In the genomic region with DNA sequence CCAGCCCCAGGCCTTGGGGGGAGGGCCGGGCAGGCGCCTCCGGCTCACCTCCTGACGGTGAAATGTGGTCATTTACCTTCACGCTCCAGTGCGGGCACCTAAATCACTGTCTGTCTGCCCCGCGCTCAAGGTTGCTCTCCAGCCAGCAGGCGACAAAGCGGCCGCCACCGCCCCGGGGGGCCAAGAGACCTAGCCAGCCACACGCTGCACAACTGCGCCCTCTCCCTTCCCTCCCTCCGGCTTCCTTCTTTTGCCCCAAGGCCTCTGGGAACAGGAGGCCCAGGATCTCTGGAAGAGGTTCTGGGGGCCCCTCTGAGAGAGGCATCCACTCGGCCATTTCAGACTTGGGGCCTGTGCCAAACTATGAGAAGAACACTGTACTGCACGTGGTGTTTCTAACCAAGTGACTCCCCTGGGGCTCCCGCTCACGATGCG, we compare ENCODE assay signal across 8 mouse cellular contexts. TPM values are rescaled to one million over a fixed set of nuclear protein-coding genes. Genes with fewer than 3 reads are reported as not detected.
A peak's percentile ranks its signal among the peaks of the same experiment; 100 is the strongest.
DNase-seq lines count a peak whose midpoint lies in the region; ATAC-seq and TF ChIP-seq lines count a peak whose summit lies in the region.

No protein-coding gene starts in this region.

- H3K4me3 ChIP-seq in testis, adult 2 months (ENCODE audit: control insufficient read depth, low read depth, low read length), result peak overlapping the region; percentile 6; the same call in 1 of the 2 replicates
- H3K4me3 ChIP-seq in forebrain, embryonic 14.5 days (ENCODE audit: low read depth, low read length), result no peak overlapping the region
- no peak overlapping the region for H3K4me3 ChIP-seq in neural tube, embryonic 12.5 days

- no peak for TF ChIP-seq CTCF in testis, adult 2 months (IDR thresholded peaks at IDR 0.05; ENCODE audit: control insufficient read depth, insufficient read depth, insufficient replicate concordance, low read depth, low read length)

- H3K4me1 ChIP-seq in testis, adult 2 months (ENCODE audit: control insufficient read depth, insufficient read depth, low read length), result no peaks in the 10 kb centered on the region
- peaks cover 18% of the 10 kb centered on the region for H3K4me1 ChIP-seq in forebrain, embryonic 14.5 days (ENCODE audit: control insufficient read depth, insufficient read depth, low read length)
- H3K4me1 ChIP-seq in neural tube, embryonic 12.5 days, result peaks cover 60% of the 10 kb centered on the region

- no peak for TF ChIP-seq POLR2A in testis, adult 2 months (IDR thresholded peaks at IDR 0.05; ENCODE audit: control insufficient read depth, low read depth, low read length)

- no peaks in the 10 kb centered on the region for H3K36me3 ChIP-seq in testis, adult 2 months (ENCODE audit: control insufficient read depth, insufficient read depth, low read length)
- H3K36me3 ChIP-seq in forebrain, embryonic 14.5 days (ENCODE audit: control insufficient read depth, insufficient read depth, low read length), result no peaks in the 10 kb centered on the region
- no peaks in the 10 kb centered on the region for H3K36me3 ChIP-seq in neural tube, embryonic 12.5 days

- H3K9ac ChIP-seq in forebrain, embryonic 14.5 days (ENCODE audit: low read length), result 0 out of 2 replicates have a peak overlapping the region, but pooled peaks have one; percentile 21
- 0 out of 2 replicates have a peak overlapping the region, but pooled peaks have one; percentile 9 for H3K9ac ChIP-seq in neural tube, embryonic 12.5 days

- H3K27me3 ChIP-seq in testis, adult 2 months (ENCODE audit: control insufficient read depth, insufficient read depth, low read length), result no peaks in the 10 kb centered on the region
- H3K27me3 ChIP-seq in forebrain, embryonic 14.5 days (replicated peaks; ENCODE audit: control insufficient read depth, insufficient read depth, low read length), result peaks cover 27% of the 10 kb centered on the region
- peaks cover 6% of the 10 kb centered on the region; the same call in 1 of the 2 replicates for H3K27me3 ChIP-seq in neural tube, embryonic 12.5 days (replicated peaks)

- no peak overlapping the region for H3K27ac ChIP-seq in testis, adult 2 months (ENCODE audit: control insufficient read depth, insufficient read depth, low read depth, low read length)
- no peak overlapping the region for H3K27ac ChIP-seq in forebrain, embryonic 14.5 days (ENCODE audit: low read depth, low read length)
- H3K27ac ChIP-seq in neural tube, embryonic 12.5 days, result peak overlapping the region; percentile 33; the same call in 1 of the 2 replicates

- ATAC-seq in forebrain, embryonic 14.5 days, result no peak
- peak; percentile 21; the same call in 1 of the 2 replicates for ATAC-seq in neural tube, embryonic 12.5 days (ENCODE audit: low FRiP score, low read depth)
- no peak for ATAC-seq in erythroid progenitor cell, adult 5-6 weeks (replicated peaks; ENCODE audit: low FRiP score, poor library complexity, severe bottlenecking)

- H3K9me3 ChIP-seq in forebrain, embryonic 14.5 days (replicated peaks; ENCODE audit: control insufficient read depth, low read length), result no peaks in the 10 kb centered on the region
- no peaks in the 10 kb centered on the region for H3K9me3 ChIP-seq in neural tube, embryonic 12.5 days

- peak overlapping the region; percentile 28; the same call in 1 of the 2 replicates for H3K4me2 ChIP-seq in forebrain, embryonic 14.5 days (ENCODE audit: low read length)
- peak overlapping the region; percentile 46 for H3K4me2 ChIP-seq in neural tube, embryonic 12.5 days (replicated peaks)

- DNase-seq in testis, postnatal 10 days (ENCODE audit: low spot score), result no peak
- peak; percentile 40 for DNase-seq in forebrain, embryonic 14.5 days (ENCODE audit: low spot score)
- peak; percentile 50 to 52 for DNase-seq in kidney, adult 8-10 months
- no peak for DNase-seq in MN1 (ENCODE audit: low spot score)
- DNase-seq in frontal cortex, postnatal 14 days (ENCODE audit: low spot score in 2 of 2), result no peak

- 2% methylated on average over 19 of the region's 21 CpGs for WGBS in forebrain, embryonic 14.5 days
- 2% methylated on average over 21 of the region's 21 CpGs for WGBS in neural tube, embryonic 12.5 days

RNA-seq across cellular contexts. Expression of a gene that starts 54.8 kb away (rescaled TPM):
- polyA plus RNA-seq in testis, adult 2 months (2012; rRNA removed), result 3.6 and 4.2 TPM in 2 replicates
- polyA plus RNA-seq in forebrain, embryonic 14.5 days (2014; fragmentation: Nextera tagmentation; extraction: Ambion mirVana), result 10.5 and 12.1 TPM in 2 replicates
- polyA plus RNA-seq in neural tube, embryonic 12.5 days (2016; fragmentation: Nextera tagmentation; extraction: Ambion mirVana), result 8.9 and 10.5 TPM in 2 replicates
- 65.4 and 66.0 TPM in 2 replicates for total RNA-seq in erythroid progenitor cell, adult 5-6 weeks (2015; ENCODE audit: low replicate concordance)
- 27.2 and 42.7 TPM in 2 replicates for total RNA-seq in erythroid progenitor cell, adult 5-6 weeks (2017; ENCODE audit: low replicate concordance)

Comparison
In these comparisons a context has a peak if more than half of its experiments do, and no peak if none do; other contexts are left out.
1. DNase-seq: peak in forebrain, embryonic 14.5 days (single experiment) and kidney, adult 8-10 months (2 of 2); none in testis, postnatal 10 days (single experiment), MN1 (single experiment) and frontal cortex, postnatal 14 days (0 of 2).